Mouse (Mus musculus) limb, embryonic 12.5 days (tissue): ENCODE results near the gene Gm9964. TPM values are rescaled to one million over a fixed set of nuclear protein-coding genes. Genes with fewer than 3 reads are reported as not detected.
A peak's percentile ranks its signal among the peaks of the same experiment; 100 is the strongest.

Source experiments
- ATAC-seq: fragments of 200-750 bp; cut with Nextera tagmentation; 2 replicates; pipeline ENCODE4 v1.8.0; 2017; ENCODE audit warnings: low read depth, moderate TSS enrichment; ENCODE audit not compliant: insufficient number of reproducible peaks, insufficient read depth, low FRiP score, low TSS enrichment
- H3K27ac ChIP-seq: fragments of 300-500 bp; sonication (generic); 2 replicates; pipeline ENCODE4 v1.5.1; 2016; ENCODE audit warnings: mild to moderate bottlenecking, moderate library complexity
- H3K27me3 ChIP-seq: fragments of 300-500 bp; sonication (generic); 2 replicates; pipeline ENCODE4 v1.6.1; 2016; ENCODE audit warnings: mild to moderate bottlenecking, moderate library complexity
- H3K36me3 ChIP-seq: fragments of 300-500 bp; sonication (generic); 2 replicates; pipeline ENCODE4 v1.6.1; 2016; ENCODE audit warnings: mild to moderate bottlenecking, moderate library complexity
- H3K4me1 ChIP-seq: fragments of 300-500 bp; sonication (generic); replicated peaks from 2 replicates; pipeline ENCODE4 v1.6.1; 2016
- H3K4me2 ChIP-seq: fragments of 300-500 bp; sonication (generic); 2 replicates; pipeline ENCODE4 v1.6.1; 2016; ENCODE audit warnings: mild to moderate bottlenecking, moderate library complexity
- H3K4me3 ChIP-seq: fragments of 300-500 bp; sonication (generic); replicated peaks from 2 replicates; pipeline ENCODE4 v1.5.1; 2016; ENCODE audit warnings: mild to moderate bottlenecking
- H3K9ac ChIP-seq: fragments of 300-500 bp; sonication (generic); replicated peaks from 2 replicates; pipeline ENCODE4 v1.6.1; 2016; ENCODE audit warnings: mild to moderate bottlenecking, moderate library complexity
- H3K9me3 ChIP-seq: fragments of 300-500 bp; sonication (generic); 2 replicates; pipeline ENCODE4 v1.6.1; 2016; ENCODE audit warnings: mild to moderate bottlenecking, moderate library complexity
- WGBS: fragments of 180-500 bp; shearing (Covaris S2); methylation state at CpG from one replicate; pipeline ENCODE4 v1.1.7; 2016; 5-methylcytosine and 5-hydroxymethylcytosine counted together
- polyA plus RNA-seq: library from polyadenylated mRNA; unstranded; fragments of >200 nt; fragmentation: Nextera tagmentation; extraction: Ambion mirVana; gene quantifications from 2 replicates; pipeline ENCODE4 v1.2.1, GENCODE M21; 2016

Gene Gm9964
- polyA plus RNA-seq, 1 experiment from 2014 or later, result not detected

DNA sequence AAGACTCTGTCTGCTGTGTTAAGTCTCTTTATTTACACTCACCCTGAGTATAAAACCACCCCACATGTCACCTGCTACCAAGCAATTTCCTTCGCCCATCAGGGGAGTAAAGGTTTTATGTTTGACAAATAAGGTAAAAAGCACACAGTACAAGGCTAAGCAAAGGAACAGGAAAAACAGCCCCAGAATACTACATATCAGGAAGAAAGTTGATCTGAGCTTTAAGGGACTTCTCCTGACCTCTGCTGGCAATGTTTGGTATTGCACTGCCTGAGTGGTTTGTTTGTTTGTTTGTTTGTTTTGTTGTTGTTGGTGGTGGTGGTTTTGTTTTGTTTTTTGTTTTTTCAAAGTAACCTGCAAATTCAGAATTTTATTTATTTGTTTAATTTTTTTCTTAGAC, 539 bp downstream of the Gm9964 start:
- no peaks in the 10 kb centered on the region for H3K27me3 ChIP-seq
- no peak overlapping the region for H3K9ac ChIP-seq
- 41% methylated on average over 1 of the region's 1 CpGs for WGBS
- no peak overlapping the region for H3K4me3 ChIP-seq
- ATAC-seq, result no peak
- no peak overlapping the region for H3K4me2 ChIP-seq
- H3K4me1 ChIP-seq, result peaks cover 7% of the 10 kb centered on the region; the same call in 1 of the 2 replicates
- no peaks in the 10 kb centered on the region for H3K9me3 ChIP-seq
- no peak overlapping the region for H3K27ac ChIP-seq
- no peaks in the 10 kb centered on the region for H3K36me3 ChIP-seq

DNA sequence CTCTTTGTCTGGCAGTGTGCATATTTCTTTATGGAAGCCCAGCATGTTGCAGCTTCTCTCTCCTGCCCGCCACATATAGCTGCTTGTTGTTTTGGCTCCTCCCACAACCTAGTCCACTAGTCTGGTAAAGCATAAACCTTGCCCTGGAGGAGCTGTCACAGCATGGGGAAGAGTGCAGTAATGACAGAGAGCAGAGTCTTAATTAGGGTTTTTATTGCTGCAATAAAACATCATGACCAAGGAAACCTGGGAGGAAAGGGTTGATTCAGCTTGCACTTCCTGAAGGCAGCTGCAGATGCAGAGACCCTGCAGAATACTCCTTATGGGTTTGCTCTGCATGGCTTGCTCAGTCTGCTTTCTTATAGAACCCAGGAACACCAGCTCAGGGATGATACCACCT, 2.7 kb downstream of the Gm9964 start:
- no peaks in the 10 kb centered on the region for H3K27me3 ChIP-seq
- H3K4me1 ChIP-seq, result peaks cover 12% of the 10 kb centered on the region
- no peak overlapping the region for H3K9ac ChIP-seq
- 6% methylated on average over 1 of the region's 1 CpGs for WGBS
- no peak overlapping the region for H3K4me3 ChIP-seq
- no peak overlapping the region for H3K4me2 ChIP-seq
- peak overlapping the region; percentile 67; the same call in 1 of the 2 replicates for H3K27ac ChIP-seq
- H3K9me3 ChIP-seq, result no peaks in the 10 kb centered on the region
- ATAC-seq, result peak; percentile 75; the same call in 1 of the 2 replicates
- no peaks in the 10 kb centered on the region for H3K36me3 ChIP-seq

- Histone ChIP-seq H3K4me3 (no peak overlapping the region), H3K27ac (no peak overlapping the region), H3K9ac (no peak overlapping the region), H3K27me3 (no peaks in the 10 kb centered on the region), H3K4me1 (peaks cover 21% of the 10 kb centered on the region), H3K9me3 (no peaks in the 10 kb centered on the region), H3K36me3 (no peaks in the 10 kb centered on the region), H3K4me2 (no peak overlapping the region)
- no peak for ATAC-seq
- 90% methylated on average over 3 of the region's 3 CpGs for WGBS
These were observed 3.7 kb downstream of the Gm9964 start for GRCm38 (mm10) chr11:79293025-79293424.

- no peak for ATAC-seq
These were observed 4.6 kb downstream of the Gm9964 start for GRCm38 (mm10) chr11:79292130-79292529.

GRCm38 (mm10) chr11:79291651-79292050, 5.1 kb downstream of the Gm9964 start:
- 65% methylated on average over 5 of the region's 5 CpGs for WGBS
- Histone ChIP-seq H3K4me2 (no peak overlapping the region), H3K36me3 (no peaks in the 10 kb centered on the region), H3K4me1 (peaks cover 28% of the 10 kb centered on the region), H3K27ac (no peak overlapping the region), H3K9me3 (no peaks in the 10 kb centered on the region), H3K9ac (no peak overlapping the region), H3K4me3 (no peak overlapping the region), H3K27me3 (no peaks in the 10 kb centered on the region)
- ATAC-seq, result no peak

More at GRCm38 (mm10) chr11:79292130-79292529, 4.6 kb downstream of the Gm9964 start:
- WGBS, result 85% methylated on average over 3 of the region's 3 CpGs
- no peaks in the 10 kb centered on the region for H3K9me3 ChIP-seq
- no peaks in the 10 kb centered on the region for H3K36me3 ChIP-seq
- no peak overlapping the region for H3K27ac ChIP-seq
- H3K4me3 ChIP-seq, result no peak overlapping the region
- no peaks in the 10 kb centered on the region for H3K27me3 ChIP-seq
- no peak overlapping the region for H3K4me2 ChIP-seq
- H3K4me1 ChIP-seq, result peaks cover 26% of the 10 kb centered on the region
- H3K9ac ChIP-seq, result no peak overlapping the region

DNA sequence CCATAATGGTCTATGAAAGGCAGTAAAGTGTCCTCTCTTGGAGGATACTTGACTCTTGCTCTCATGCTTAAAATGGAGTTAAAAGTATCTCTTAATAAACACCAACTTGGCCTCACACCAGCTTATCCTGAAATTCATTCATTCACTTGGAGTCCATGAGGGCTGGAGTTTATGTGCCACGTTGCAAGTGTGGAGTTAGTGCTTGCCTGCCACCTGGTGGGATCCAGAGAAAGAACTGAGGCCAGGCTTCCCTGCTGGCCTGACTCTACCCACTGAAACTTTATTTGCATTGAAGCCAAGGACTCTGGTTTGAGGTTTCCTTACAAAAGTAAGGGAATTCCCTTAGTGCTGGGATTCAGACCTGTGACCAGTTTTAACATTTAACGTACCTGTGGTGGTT, 6.2 kb downstream of the Gm9964 start:
- WGBS, result 42% methylated on average over 2 of the region's 2 CpGs
- no peak for ATAC-seq
- no peak overlapping the region for H3K9ac ChIP-seq
- H3K36me3 ChIP-seq, result no peaks in the 10 kb centered on the region
- H3K27me3 ChIP-seq, result no peaks in the 10 kb centered on the region
- no peak overlapping the region for H3K4me2 ChIP-seq
- no peak overlapping the region for H3K4me3 ChIP-seq
- no peak overlapping the region for H3K27ac ChIP-seq
- H3K4me1 ChIP-seq, result peaks cover 32% of the 10 kb centered on the region
- H3K9me3 ChIP-seq, result no peaks in the 10 kb centered on the region

GRCm38 (mm10) chr11:79288913-79289640, 7.6 kb downstream of the Gm9964 start:
- no peak overlapping the region for H3K4me3 ChIP-seq
- H3K4me1 ChIP-seq, result peaks cover 29% of the 10 kb centered on the region
- no peak overlapping the region for H3K9ac ChIP-seq
- no peak overlapping the region for H3K27ac ChIP-seq
- ATAC-seq, result no peak
- no peaks in the 10 kb centered on the region for H3K27me3 ChIP-seq
- H3K36me3 ChIP-seq, result no peaks in the 10 kb centered on the region
- 84% methylated on average over 5 of the region's 5 CpGs for WGBS
- no peak overlapping the region for H3K4me2 ChIP-seq
- H3K9me3 ChIP-seq, result 0 out of 2 replicates have a peak, but pooled peaks cover 6% of the 10 kb centered on the region

DNA sequence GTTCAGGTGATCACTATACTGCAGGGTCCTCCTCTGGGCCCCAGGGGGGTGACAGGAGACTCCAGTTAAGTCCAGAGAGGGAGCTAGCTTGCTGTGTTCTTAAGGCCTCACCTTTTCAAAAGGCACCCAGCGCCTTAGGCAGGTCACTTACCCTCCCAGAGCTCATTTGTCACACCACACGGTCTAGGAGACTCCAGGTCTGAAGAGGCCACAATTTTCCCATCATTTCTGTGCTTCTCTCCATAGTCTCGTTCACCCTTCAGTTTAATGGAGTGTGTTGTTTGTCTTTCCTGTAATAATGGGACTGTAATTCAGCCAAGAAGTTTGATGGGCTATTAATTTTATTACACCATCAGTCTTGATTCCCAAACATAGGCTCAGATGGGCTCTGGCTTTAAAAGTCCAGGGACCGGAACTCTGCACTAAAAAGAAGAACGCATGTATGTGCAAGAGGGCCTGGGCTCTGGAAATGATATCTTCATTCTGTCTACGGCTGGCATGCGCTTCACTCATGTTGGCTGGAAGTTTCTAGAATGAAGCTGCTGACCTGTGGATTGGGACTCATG, 8.3 kb downstream of the Gm9964 start:
- no peak for ATAC-seq
- Histone ChIP-seq H3K9me3 (peaks cover 8% of the 10 kb centered on the region; the same call in 1 of the 2 replicates), H3K4me3 (no peak overlapping the region), H3K9ac (no peak overlapping the region), H3K4me2 (no peak overlapping the region), H3K4me1 (peaks cover 25% of the 10 kb centered on the region), H3K36me3 (no peaks in the 10 kb centered on the region), H3K27ac (0 out of 2 replicates have a peak overlapping the region, but pooled peaks have one; percentile 35), H3K27me3 (no peaks in the 10 kb centered on the region)
- 46% methylated on average over 7 of the region's 7 CpGs for WGBS

GRCm38 (mm10) chr11:79287447-79287846, 9.3 kb downstream of the Gm9964 start:
- Histone ChIP-seq H3K9me3 (peaks cover 8% of the 10 kb centered on the region; the same call in 1 of the 2 replicates), H3K27ac (no peak overlapping the region), H3K4me1 (peaks cover 25% of the 10 kb centered on the region), H3K9ac (no peak overlapping the region), H3K36me3 (no peaks in the 10 kb centered on the region), H3K4me2 (no peak overlapping the region), H3K4me3 (no peak overlapping the region), H3K27me3 (no peaks in the 10 kb centered on the region)
- 81% methylated on average over 6 of the region's 6 CpGs for WGBS
- ATAC-seq, result no peak

DNA sequence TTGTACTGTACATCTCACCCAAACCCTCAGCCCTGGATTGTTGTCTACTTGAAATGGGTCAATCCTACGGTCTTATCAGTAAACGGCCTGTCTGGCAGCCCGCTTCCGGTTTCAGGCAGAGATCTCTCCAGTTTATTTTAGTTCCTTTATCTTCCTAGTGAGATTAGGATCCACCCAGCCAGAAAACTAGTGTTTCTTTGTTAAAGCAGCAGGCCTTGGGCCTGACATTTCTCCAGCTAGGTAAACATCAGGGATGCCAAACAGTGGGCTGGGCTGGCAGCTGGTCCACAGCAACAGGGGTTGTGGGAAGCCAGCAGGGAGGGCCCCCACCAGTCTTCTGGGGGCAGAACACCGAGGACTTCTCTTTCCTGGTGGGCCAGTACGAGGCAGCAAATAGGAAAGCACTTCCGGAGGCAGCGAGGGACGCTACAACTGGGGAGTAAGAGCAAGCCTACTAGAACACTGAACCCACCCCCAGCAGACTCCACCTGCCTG, 10.4 kb downstream of the Gm9964 start:
- H3K4me3 ChIP-seq, result no peak overlapping the region
- 85% methylated on average over 9 of the region's 9 CpGs for WGBS
- no peak overlapping the region for H3K27ac ChIP-seq
- no peak for ATAC-seq
- H3K9ac ChIP-seq, result no peak overlapping the region
- H3K9me3 ChIP-seq, result peaks cover 8% of the 10 kb centered on the region; the same call in 1 of the 2 replicates
- no peaks in the 10 kb centered on the region for H3K36me3 ChIP-seq
- H3K4me2 ChIP-seq, result no peak overlapping the region
- H3K27me3 ChIP-seq, result no peaks in the 10 kb centered on the region
- H3K4me1 ChIP-seq, result peaks cover 31% of the 10 kb centered on the region

DNA sequence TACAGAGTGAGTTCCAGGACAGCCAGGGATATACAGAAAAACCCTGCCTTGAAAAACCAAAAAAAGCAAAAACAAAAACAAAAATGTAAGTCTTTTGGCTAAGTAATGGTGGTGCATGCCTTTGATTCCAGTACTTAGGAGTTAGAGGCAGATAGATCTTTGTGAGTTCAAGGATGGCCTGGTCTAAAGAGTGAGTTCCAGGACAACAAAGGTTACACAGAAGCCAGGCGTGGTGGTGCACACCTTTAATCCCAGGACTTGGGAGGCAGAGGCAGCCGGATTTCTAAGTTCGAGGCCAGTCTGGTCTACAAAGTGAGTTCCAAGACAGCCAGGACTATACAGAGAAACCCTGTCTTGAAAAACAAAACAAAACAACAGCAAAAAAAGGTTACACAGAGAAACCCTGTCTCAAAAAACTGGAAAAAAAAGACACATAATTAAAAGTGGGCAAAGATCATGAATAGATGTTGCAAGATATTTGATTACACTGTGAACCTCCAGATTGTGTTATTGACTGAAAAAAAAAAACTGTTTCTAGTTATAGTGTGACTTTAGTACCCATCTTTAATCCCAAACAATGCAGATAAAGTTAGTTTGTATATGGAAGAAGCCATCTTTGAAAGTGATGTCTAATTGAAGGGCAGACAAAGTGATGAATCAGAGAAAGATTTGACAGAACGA, 13.2 kb downstream of the Gm9964 start:
- Histone ChIP-seq H3K27me3 (no peaks in the 10 kb centered on the region), H3K4me1 (peaks cover 43% of the 10 kb centered on the region), H3K27ac (no peak overlapping the region), H3K9ac (no peak overlapping the region), H3K9me3 (peaks cover 8% of the 10 kb centered on the region; the same call in 1 of the 2 replicates), H3K4me2 (no peak overlapping the region), H3K4me3 (no peak overlapping the region), H3K36me3 (no peaks in the 10 kb centered on the region)
- no peak for ATAC-seq
- 92% methylated on average over 4 of the region's 4 CpGs for WGBS
